Mouse (Mus musculus) liver, adult (tissue): Measurements from ENCODE around the gene Tmc6.

Experiments used
- GATA4 ChIP-seq: IDR thresholded peaks from 2 replicates; pipeline ENCODE4 v1.6.1; 2014; ENCODE audit warnings: mild to moderate bottlenecking, low read length; ENCODE audit not compliant: insufficient replicate concordance

Gene Tmc6

GRCm38 (mm10) chr11:117781993-117782704 lies at the start of gene Tmc6, which contains the start of gene Tmc8:
Gene Tmc6, minus strand, starts transcription at chr11:117782198.
Gene Tmc8, plus strand, starts transcription at chr11:117782076.
- TF ChIP-seq GATA4: no peak

- TF ChIP-seq GATA4: no peak
Measured at GRCm38 (mm10) chr11:117830401-117830800, 48.4 kb upstream of the Tmc6 start.

GRCm38 (mm10) chr11:117829671-117830215 lies 47.7 kb upstream of the Tmc6 start:
- no peak for TF ChIP-seq GATA4

- peak; percentile 82 for TF ChIP-seq GATA4
Measured at GRCm38 (mm10) chr11:117828888-117829604, 47.0 kb upstream of the Tmc6 start.

- TF ChIP-seq GATA4: no peak
Measured at GRCm38 (mm10) chr11:117828149-117828887, 46.3 kb upstream of the Tmc6 start.

GRCm38 (mm10) chr11:117827386-117827785 lies 45.4 kb upstream of the Tmc6 start:
- TF ChIP-seq GATA4: no peak

GRCm38 (mm10) chr11:117826916-117827315 lies 44.9 kb upstream of the Tmc6 start:
- TF ChIP-seq GATA4: no peak

GRCm38 (mm10) chr11:117826164-117826563 lies 44.2 kb upstream of the Tmc6 start:
- TF ChIP-seq GATA4: no peak

GRCm38 (mm10) chr11:117825333-117826101 lies 43.5 kb upstream of the Tmc6 start, which contains the start of the genes Afmid and Tk1:
Gene Afmid, plus strand, starts transcription at chr11:117825924.
Gene Tk1, minus strand, starts transcription at chr11:117826092.
- TF ChIP-seq GATA4: no peak

GRCm38 (mm10) chr11:117824060-117824969 lies 42.3 kb upstream of the Tmc6 start:
- TF ChIP-seq GATA4: no peak

GRCm38 (mm10) chr11:117823411-117823810 lies 41.4 kb upstream of the Tmc6 start:
- TF ChIP-seq GATA4: no peak

GRCm38 (mm10) chr11:117822728-117823241 lies 40.8 kb upstream of the Tmc6 start:
- TF ChIP-seq GATA4: no peak

- no peak for TF ChIP-seq GATA4
Measured at GRCm38 (mm10) chr11:117821868-117822267, 39.9 kb upstream of the Tmc6 start.
